Mouse (Mus musculus) erythroblast, embryonic 14.5 days (primary cell): Measurements from ENCODE around the gene Klrb1a.

Experiments used
- GATA1 ChIP-seq: IDR thresholded peaks from 2 replicates; pipeline ENCODE4 v1.6.1; 2012; ENCODE audit warnings: low read length, inconsistent platforms, mixed read lengths
- TAL1 ChIP-seq: IDR thresholded peaks from 3 replicates; pipeline ENCODE4 v1.6.1; 2012; ENCODE audit warnings: low read length, inconsistent platforms, mixed read lengths

DNA sequence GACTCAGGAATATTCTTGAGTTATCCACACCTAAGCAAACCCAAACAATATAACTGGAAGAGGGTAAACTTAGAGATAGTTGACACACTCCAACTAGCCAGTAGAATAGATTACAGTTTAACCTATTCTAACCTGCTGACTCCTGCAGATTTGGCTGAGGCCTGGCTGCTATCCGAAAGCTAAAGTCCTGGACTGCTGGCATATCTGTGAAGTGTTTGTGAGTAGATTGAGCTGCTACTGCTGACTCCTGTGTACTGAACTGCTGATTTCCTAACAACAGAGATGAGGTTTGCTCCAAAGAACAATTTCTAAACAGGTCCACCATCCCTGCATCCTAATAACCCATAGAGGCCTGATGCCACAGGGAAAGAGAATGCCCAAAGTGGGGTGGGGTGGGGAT is 26.9 kb upstream of the Klrb1a start:
- no peak for TF ChIP-seq TAL1
- no peak for TF ChIP-seq GATA1
